In genomic region chr2:106788573-106788972, GRCm38 (mm10) we compare ENCODE assay signal across 15 mouse cellular contexts.
DNase-seq lines count a peak whose midpoint lies in the region; ATAC-seq and TF ChIP-seq lines count a peak whose summit lies in the region.
"Had no signal": no experiment of that assay in that cellular context is flagged by ENCODE, and none has a peak within 500 bp of the region (broad histone marks: within the 10 kb centered on the region; RNA-seq: fewer than 3 reads in every experiment).

No protein-coding gene starts in this region.

- no peak overlapping the region for H3K4me3 ChIP-seq in forebrain, embryonic 13.5 days
- H3K4me3 ChIP-seq in forebrain, embryonic 12.5 days (replicated peaks) = no peak overlapping the region
- H3K4me3 ChIP-seq in hindbrain, embryonic 10.5 days = no peak overlapping the region
- H3K4me3 ChIP-seq in hindbrain, embryonic 11.5 days (ENCODE audit: low read depth, low read length) = no peak overlapping the region
- no peak overlapping the region for H3K4me3 ChIP-seq in midbrain, embryonic 12.5 days
- no peak overlapping the region for H3K4me3 ChIP-seq in midbrain, embryonic 11.5 days (ENCODE audit: low read depth, low read length)
- no peak overlapping the region for H3K4me3 ChIP-seq in stomach, postnatal 0 days (ENCODE audit: low read depth, low read length)
- H3K4me3 ChIP-seq: heart, adult 2 months had no signal

- no peaks in the 10 kb centered on the region for H3K27me3 ChIP-seq in forebrain, embryonic 13.5 days
- no peaks in the 10 kb centered on the region for H3K27me3 ChIP-seq in forebrain, embryonic 12.5 days
- H3K27me3 ChIP-seq in hindbrain, embryonic 10.5 days (ENCODE audit: insufficient read depth, poor library complexity, severe bottlenecking) = peaks cover 4% of the 10 kb centered on the region; the same call in 1 of the 2 replicates
- no peaks in the 10 kb centered on the region for H3K27me3 ChIP-seq in hindbrain, embryonic 11.5 days (ENCODE audit: control insufficient read depth, insufficient read depth, low read length)
- H3K27me3 ChIP-seq in midbrain, embryonic 12.5 days = no peaks in the 10 kb centered on the region
- H3K27me3 ChIP-seq in midbrain, embryonic 11.5 days (ENCODE audit: control insufficient read depth, insufficient read depth, low read length) = no peaks in the 10 kb centered on the region
- H3K27me3 ChIP-seq in stomach, postnatal 0 days (ENCODE audit: control insufficient read depth, insufficient read depth, low read length) = no peaks in the 10 kb centered on the region
- H3K27me3 ChIP-seq: CH12.LX had no signal

- no peak for ATAC-seq in forebrain, embryonic 13.5 days
- ATAC-seq in forebrain, embryonic 12.5 days (ENCODE audit: low FRiP score) = no peak
- no peak for ATAC-seq in hindbrain, embryonic 11.5 days (ENCODE audit: low FRiP score)
- ATAC-seq in midbrain, embryonic 12.5 days (ENCODE audit: low FRiP score, low read depth) = peak; percentile 16; the same call in 1 of the 2 replicates
- ATAC-seq in midbrain, embryonic 11.5 days (ENCODE audit: low FRiP score) = no peak
- no peak for ATAC-seq in stomach, postnatal 0 days (ENCODE audit: low FRiP score, low TSS enrichment)
- ATAC-seq: hindbrain, embryonic 16.5 days; lung, postnatal 0 days had no signal

- H3K4me2 ChIP-seq in forebrain, embryonic 13.5 days = no peak overlapping the region
- no peak overlapping the region for H3K4me2 ChIP-seq in forebrain, embryonic 12.5 days
- H3K4me2 ChIP-seq in hindbrain, embryonic 11.5 days (replicated peaks; ENCODE audit: low read depth, low read length) = no peak overlapping the region
- no peak overlapping the region for H3K4me2 ChIP-seq in midbrain, embryonic 12.5 days (replicated peaks)
- H3K4me2 ChIP-seq in midbrain, embryonic 11.5 days = no peak overlapping the region
- H3K4me2 ChIP-seq in stomach, postnatal 0 days (replicated peaks; ENCODE audit: low read depth) = no peak overlapping the region
- H3K4me2 ChIP-seq: liver, embryonic 11.5 days had no signal

- no peak for TF ChIP-seq CTCF in stomach, postnatal 0 days (IDR thresholded peaks at IDR 0.05; ENCODE audit: low read depth)

- 36% methylated on average over 4 of the region's 4 CpGs for WGBS in forebrain, embryonic 13.5 days
- 42% methylated on average over 4 of the region's 4 CpGs for WGBS in forebrain, embryonic 12.5 days
- 57% methylated on average over 4 of the region's 4 CpGs for WGBS in hindbrain, embryonic 10.5 days
- 68% methylated on average over 4 of the region's 4 CpGs for WGBS in hindbrain, embryonic 11.5 days
- 62% methylated on average over 4 of the region's 4 CpGs for WGBS in midbrain, embryonic 12.5 days
- 62% methylated on average over 4 of the region's 4 CpGs for WGBS in midbrain, embryonic 11.5 days
- 52% methylated on average over 4 of the region's 4 CpGs for WGBS in stomach, postnatal 0 days

- no peaks in the 10 kb centered on the region for H3K9me3 ChIP-seq in forebrain, embryonic 13.5 days (replicated peaks)
- H3K9me3 ChIP-seq in forebrain, embryonic 12.5 days = no peaks in the 10 kb centered on the region
- H3K9me3 ChIP-seq in hindbrain, embryonic 10.5 days = no peaks in the 10 kb centered on the region
- no peaks in the 10 kb centered on the region for H3K9me3 ChIP-seq in hindbrain, embryonic 11.5 days (ENCODE audit: control insufficient read depth, low read length)
- H3K9me3 ChIP-seq in midbrain, embryonic 12.5 days = no peaks in the 10 kb centered on the region
- H3K9me3 ChIP-seq in midbrain, embryonic 11.5 days (ENCODE audit: control insufficient read depth, low read length) = no peaks in the 10 kb centered on the region
- H3K9me3 ChIP-seq in stomach, postnatal 0 days (ENCODE audit: control insufficient read depth, low read length) = no peaks in the 10 kb centered on the region

- no peak for DNase-seq in hindbrain, embryonic 10.5 days (ENCODE audit: low spot score)
- DNase-seq in hindbrain, embryonic 11.5 days (ENCODE audit: low spot score) = no peak
- no peak for DNase-seq in midbrain, embryonic 11.5 days (ENCODE audit: low spot score, missing footprints)
- no peak for DNase-seq in stomach, postnatal 0 days (ENCODE audit: low spot score)
- DNase-seq in frontal cortex, adult 2 months (ENCODE audit: extremely low spot score in 1 of 2, low spot score in 1 of 2) = no peak
- DNase-seq: cerebellum, adult 9-11 months; thymus, postnatal 14 days had no signal

- H3K9ac ChIP-seq in forebrain, embryonic 13.5 days = no peak overlapping the region
- H3K9ac ChIP-seq in forebrain, embryonic 12.5 days = no peak overlapping the region
- no peak overlapping the region for H3K9ac ChIP-seq in hindbrain, embryonic 11.5 days (ENCODE audit: low read depth, low read length)
- H3K9ac ChIP-seq in midbrain, embryonic 12.5 days (replicated peaks) = no peak overlapping the region
- no peak overlapping the region for H3K9ac ChIP-seq in midbrain, embryonic 11.5 days (ENCODE audit: low read length)
- H3K9ac ChIP-seq in stomach, postnatal 0 days (ENCODE audit: low read length) = no peak overlapping the region

- peaks cover 37% of the 10 kb centered on the region for H3K4me1 ChIP-seq in forebrain, embryonic 13.5 days
- H3K4me1 ChIP-seq in forebrain, embryonic 12.5 days = peaks cover 17% of the 10 kb centered on the region
- H3K4me1 ChIP-seq in hindbrain, embryonic 10.5 days (replicated peaks) = peaks cover 39% of the 10 kb centered on the region
- no peaks in the 10 kb centered on the region; the same call in 1 of the 2 replicates for H3K4me1 ChIP-seq in hindbrain, embryonic 11.5 days (replicated peaks; ENCODE audit: control insufficient read depth, insufficient read depth, low read length)
- H3K4me1 ChIP-seq in midbrain, embryonic 12.5 days = peaks cover 16% of the 10 kb centered on the region
- peaks cover 4% of the 10 kb centered on the region; the same call in 1 of the 2 replicates for H3K4me1 ChIP-seq in midbrain, embryonic 11.5 days (ENCODE audit: control insufficient read depth, insufficient read depth, low read length)
- no peaks in the 10 kb centered on the region for H3K4me1 ChIP-seq in stomach, postnatal 0 days (replicated peaks; ENCODE audit: control insufficient read depth, insufficient read depth)

- peak overlapping the region; percentile 25; the same call in 1 of the 2 replicates for H3K27ac ChIP-seq in forebrain, embryonic 13.5 days
- no peak overlapping the region for H3K27ac ChIP-seq in forebrain, embryonic 12.5 days
- 0 out of 2 replicates have a peak overlapping the region, but pooled peaks have one; percentile 45 for H3K27ac ChIP-seq in hindbrain, embryonic 10.5 days
- H3K27ac ChIP-seq in hindbrain, embryonic 11.5 days (ENCODE audit: low read depth, low read length) = no peak overlapping the region
- H3K27ac ChIP-seq in midbrain, embryonic 12.5 days (replicated peaks) = no peak overlapping the region
- no peak overlapping the region for H3K27ac ChIP-seq in midbrain, embryonic 11.5 days (ENCODE audit: low read depth, low read length)
- H3K27ac ChIP-seq in stomach, postnatal 0 days (replicated peaks) = no peak overlapping the region
- H3K27ac ChIP-seq: heart, adult 2 months had no signal

- TF ChIP-seq EP300 in stomach, postnatal 0 days (optimal IDR thresholded peaks at IDR 0.05) = no peak

- H3K36me3 ChIP-seq in forebrain, embryonic 13.5 days (ENCODE audit: poor library complexity, severe bottlenecking) = peaks cover 36% of the 10 kb centered on the region
- H3K36me3 ChIP-seq in forebrain, embryonic 12.5 days (replicated peaks) = peaks cover 8% of the 10 kb centered on the region; the same call in 1 of the 2 replicates
- no peaks in the 10 kb centered on the region for H3K36me3 ChIP-seq in hindbrain, embryonic 10.5 days
- no peaks in the 10 kb centered on the region for H3K36me3 ChIP-seq in hindbrain, embryonic 11.5 days (ENCODE audit: control insufficient read depth, insufficient read depth, low read length)
- no peaks in the 10 kb centered on the region for H3K36me3 ChIP-seq in midbrain, embryonic 12.5 days
- H3K36me3 ChIP-seq in midbrain, embryonic 11.5 days (ENCODE audit: control insufficient read depth, insufficient read depth, low read length) = no peaks in the 10 kb centered on the region
- no peaks in the 10 kb centered on the region for H3K36me3 ChIP-seq in stomach, postnatal 0 days (ENCODE audit: control insufficient read depth, insufficient read depth, low read length)

Comparison
In these comparisons a context has a peak if more than half of its experiments do, and no peak if none do; other contexts are left out.
1. H3K27ac ChIP-seq: peak in forebrain, embryonic 13.5 days (single experiment) and hindbrain, embryonic 10.5 days (single experiment); none in forebrain, embryonic 12.5 days (single experiment), hindbrain, embryonic 11.5 days (single experiment), midbrain, embryonic 12.5 days (single experiment), midbrain, embryonic 11.5 days (single experiment) and stomach, postnatal 0 days (single experiment).